Mouse (Mus musculus) lung, embryonic 14.5 days (tissue): ENCODE measurements at regions not wholly inside any gene's neighbourhood (a gene's known extent, or its start where the extent isn't known, plus 50 kb on each side); places are given as distances from the start of the nearest gene placed in this dataset.

ENCODE experiments used
- ATAC-seq: fragments of 200-750 bp; cut with Nextera tagmentation; 2 replicates; pipeline ENCODE4 v1.8.0; 2017; ENCODE audit warnings: mild to moderate bottlenecking, moderate TSS enrichment, moderate library complexity; ENCODE audit not compliant: insufficient read depth
- DNase-seq: peaks from one replicate; pipeline ENCODE4 v3.0.0-alpha.2; 2015
- H3K27ac ChIP-seq: fragments of 300-500 bp; sonication (generic); 2 replicates; pipeline ENCODE4 v1.5.1; 2014; ENCODE audit warnings: low read depth, mild to moderate bottlenecking, moderate library complexity
- H3K27me3 ChIP-seq: fragments of 300-500 bp; sonication (generic); 2 replicates; pipeline ENCODE4 v1.6.1; 2014; ENCODE audit warnings: low read length, control low read depth; ENCODE audit not compliant: insufficient read depth
- H3K36me3 ChIP-seq: fragments of 300-500 bp; sonication (generic); 2 replicates; pipeline ENCODE4 v1.6.1; 2014; ENCODE audit warnings: control low read depth; ENCODE audit not compliant: insufficient read depth
- H3K4me1 ChIP-seq: fragments of 300-500 bp; sonication (generic); 2 replicates; pipeline ENCODE4 v1.6.1; 2014; ENCODE audit warnings: antibody characterized with exemption, control low read depth; ENCODE audit not compliant: insufficient read depth
- H3K4me2 ChIP-seq: fragments of 300-500 bp; sonication (generic); 2 replicates; pipeline ENCODE4 v1.6.1; 2014; ENCODE audit warnings: mild to moderate bottlenecking
- H3K4me3 ChIP-seq: fragments of 300-500 bp; sonication (generic); 2 replicates; pipeline ENCODE4 v1.5.1; 2014; ENCODE audit warnings: low read depth, low read length
- H3K9ac ChIP-seq: fragments of 300-500 bp; sonication (generic); 2 replicates; pipeline ENCODE4 v1.6.1; 2014
- H3K9me3 ChIP-seq: fragments of 300-500 bp; sonication (generic); 2 replicates; pipeline ENCODE4 v1.6.1; 2016; ENCODE audit warnings: low read depth, low read length, control low read depth
- CTCF ChIP-seq: IDR thresholded peaks from 2 replicates; pipeline ENCODE4 v1.5.1; 2016; ENCODE audit warnings: antibody characterized with exemption, low read depth
- WGBS: fragments of 180-500 bp; shearing (Covaris S2); extraction: QIAGEN DNeasy Blood & Tissue Kit; methylation state at CpG from one replicate; pipeline ENCODE4 v1.1.7; 2014; 5-methylcytosine and 5-hydroxymethylcytosine counted together

GRCm38 (mm10) chr10:37449894-37450293, 311.2 kb upstream of the Marcks start:
- Histone ChIP-seq H3K9me3 (no peaks in the 10 kb centered on the region), H3K4me2 (no peak overlapping the region), H3K27me3 (no peaks in the 10 kb centered on the region), H3K36me3 (no peaks in the 10 kb centered on the region), H3K4me3 (no peak overlapping the region), H3K4me1 (no peaks in the 10 kb centered on the region), H3K9ac (no peak overlapping the region), H3K27ac (no peak overlapping the region)
- DNase-seq (no peak), ATAC-seq (no peak)
- 59% methylated on average over 2 of the region's 2 CpGs for WGBS
- TF ChIP-seq CTCF: no peak

- H3K9me3 ChIP-seq: no peaks in the 10 kb centered on the region
- ATAC-seq (no peak), DNase-seq (peak; percentile 42)
- WGBS: 72% methylated on average over 4 of the region's 4 CpGs
- peak overlapping the region; percentile 19 for H3K27ac ChIP-seq
- H3K9ac ChIP-seq: no peak overlapping the region
- no peak for TF ChIP-seq CTCF
- H3K27me3 ChIP-seq: no peaks in the 10 kb centered on the region
- no peak overlapping the region for H3K4me2 ChIP-seq
- H3K4me3 ChIP-seq: no peak overlapping the region
- no peaks in the 10 kb centered on the region for H3K36me3 ChIP-seq
- no peaks in the 10 kb centered on the region for H3K4me1 ChIP-seq
Measured at GRCm38 (mm10) chr10:37447333-37448204, 308.8 kb upstream of the Marcks start.

- Histone ChIP-seq H3K36me3 (no peaks in the 10 kb centered on the region), H3K4me3 (no peak overlapping the region), H3K27ac (no peak overlapping the region), H3K27me3 (no peaks in the 10 kb centered on the region), H3K4me1 (no peaks in the 10 kb centered on the region), H3K4me2 (no peak overlapping the region), H3K9ac (no peak overlapping the region), H3K9me3 (no peaks in the 10 kb centered on the region)
- DNase-seq (peak; percentile 21), ATAC-seq (no peak)
- no peak for TF ChIP-seq CTCF
- 60% methylated on average over 4 of the region's 4 CpGs for WGBS
Measured at GRCm38 (mm10) chr10:37439863-37440613, 301.3 kb upstream of the Marcks start.

- Histone ChIP-seq H3K9me3 (no peaks in the 10 kb centered on the region), H3K27me3 (no peaks in the 10 kb centered on the region), H3K36me3 (no peaks in the 10 kb centered on the region), H3K4me1 (no peaks in the 10 kb centered on the region), H3K27ac (no peak overlapping the region), H3K4me3 (no peak overlapping the region), H3K4me2 (no peak overlapping the region), H3K9ac (no peak overlapping the region)
- DNase-seq: peak; percentile 7
- no peak for TF ChIP-seq CTCF
- no peak for ATAC-seq
- 45% methylated on average over 3 of the region's 3 CpGs for WGBS
Measured at GRCm38 (mm10) chr10:37438312-37438711, 299.6 kb upstream of the Marcks start.

GRCm38 (mm10) chr10:37436849-37437248, 298.1 kb upstream of the Marcks start:
- peak; percentile 20 for DNase-seq
- no peak overlapping the region for H3K9ac ChIP-seq
- no peaks in the 10 kb centered on the region for H3K9me3 ChIP-seq
- no peaks in the 10 kb centered on the region for H3K4me1 ChIP-seq
- no peak overlapping the region for H3K27ac ChIP-seq
- no peak for TF ChIP-seq CTCF
- no peak overlapping the region for H3K4me3 ChIP-seq
- no peaks in the 10 kb centered on the region for H3K27me3 ChIP-seq
- no peak for ATAC-seq
- H3K4me2 ChIP-seq: no peak overlapping the region
- no peaks in the 10 kb centered on the region for H3K36me3 ChIP-seq

- Histone ChIP-seq H3K4me1 (no peaks in the 10 kb centered on the region), H3K4me2 (no peak overlapping the region), H3K9ac (no peak overlapping the region), H3K27ac (no peak overlapping the region), H3K9me3 (no peaks in the 10 kb centered on the region), H3K27me3 (no peaks in the 10 kb centered on the region), H3K36me3 (no peaks in the 10 kb centered on the region), H3K4me3 (no peak overlapping the region)
- DNase-seq: no peak
- whole genome bisulfite sequencing: 59% methylated on average over 5 of the region's 5 CpGs
- ATAC-seq: no peak
- TF ChIP-seq CTCF: no peak
Measured at GRCm38 (mm10) chr10:37434229-37434628, 295.5 kb upstream of the Marcks start.

GRCm38 (mm10) chr10:37423047-37423446, 284.3 kb upstream of the Marcks start:
- no peak overlapping the region for H3K4me3 ChIP-seq
- no peak overlapping the region for H3K9ac ChIP-seq
- WGBS: 15% methylated on average over 1 of the region's 1 CpGs
- H3K4me2 ChIP-seq: no peak overlapping the region
- TF ChIP-seq CTCF: no peak
- DNase-seq (peak; percentile 41), ATAC-seq (peak; percentile 24; the same call in 1 of the 2 replicates)
- no peak overlapping the region for H3K27ac ChIP-seq
- no peaks in the 10 kb centered on the region for H3K9me3 ChIP-seq
- H3K36me3 ChIP-seq: no peaks in the 10 kb centered on the region
- no peaks in the 10 kb centered on the region for H3K27me3 ChIP-seq
- H3K4me1 ChIP-seq: no peaks in the 10 kb centered on the region
